Mouse (Mus musculus): ENCODE results near the gene Slc30a1. TPM values are rescaled to one million over a fixed set of nuclear protein-coding genes. Genes with fewer than 3 reads are reported as not detected.

Gene Slc30a1
- polyA plus RNA-seq, 1 experiment = 2.0 TPM

DNA sequence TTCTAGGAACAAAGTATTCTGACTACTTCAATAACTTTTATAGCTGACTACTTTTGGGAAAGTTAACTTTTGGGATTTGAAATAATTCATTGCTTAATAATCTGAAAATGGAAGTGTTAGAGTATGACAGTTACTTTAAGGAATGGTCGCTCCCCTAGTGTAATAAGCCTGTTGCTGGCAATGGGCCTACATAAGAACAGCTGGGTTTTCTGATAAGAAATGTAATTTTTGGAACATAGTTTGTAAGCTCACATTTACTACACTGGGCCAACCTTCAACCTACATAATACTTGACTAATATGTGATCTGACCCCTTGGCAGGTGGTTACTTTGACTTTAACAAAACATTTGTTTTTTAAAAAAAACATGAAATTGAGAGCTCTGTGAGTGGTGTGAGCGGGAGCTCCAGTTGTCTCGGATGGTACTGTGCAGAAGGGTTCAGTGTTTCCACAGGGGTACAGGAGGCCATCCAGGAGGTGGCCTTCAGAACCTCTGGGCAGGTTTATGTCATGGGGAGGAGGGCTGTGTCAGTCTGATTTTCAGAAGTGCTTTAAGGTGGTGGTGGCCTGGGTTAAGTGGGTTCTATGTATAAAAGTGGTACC, 4.6 kb downstream of the Slc30a1 start:
- Histone ChIP-seq H3K4me3 (replicated peaks) (peak overlapping the region; percentile 79), H3K9me3 (ENCODE audit: control insufficient read depth, low read length) (no peaks in the 10 kb centered on the region), H3K27me3 (ENCODE audit: control insufficient read depth) (no peaks in the 10 kb centered on the region), H3K36me3 (ENCODE audit: control insufficient read depth) (peaks cover 73% of the 10 kb centered on the region), H3K4me1 (ENCODE audit: control insufficient read depth) (peaks cover 54% of the 10 kb centered on the region)
- no peak for TF ChIP-seq GATA1 (IDR thresholded peaks at IDR 0.05; ENCODE audit: low read length)
- TF ChIP-seq TAL1 (IDR thresholded peaks at IDR 0.05; ENCODE audit: low read length) = peak; percentile 41; the same call in 1 of the 3 replicates

- TF ChIP-seq GATA1 (IDR thresholded peaks at IDR 0.05; ENCODE audit: low read length) (no peak), TAL1 (IDR thresholded peaks at IDR 0.05; ENCODE audit: low read length) (no peak)
- Histone ChIP-seq H3K4me3 (replicated peaks) (no peak overlapping the region), H3K4me1 (ENCODE audit: control insufficient read depth) (peaks cover 31% of the 10 kb centered on the region), H3K9me3 (ENCODE audit: control insufficient read depth, low read length) (no peaks in the 10 kb centered on the region), H3K36me3 (ENCODE audit: control insufficient read depth) (peaks cover 52% of the 10 kb centered on the region), H3K27me3 (ENCODE audit: control insufficient read depth) (peaks cover 5% of the 10 kb centered on the region; the same call in 1 of the 2 replicates)
Observed at GRCm38 (mm10) chr1:191914647-191915046, 8.1 kb downstream of the Slc30a1 start.

- Histone ChIP-seq H3K36me3 (ENCODE audit: control insufficient read depth) (peaks cover 42% of the 10 kb centered on the region), H3K27me3 (ENCODE audit: control insufficient read depth) (peaks cover 5% of the 10 kb centered on the region; the same call in 1 of the 2 replicates), H3K9me3 (ENCODE audit: control insufficient read depth, low read length) (no peaks in the 10 kb centered on the region), H3K4me1 (ENCODE audit: control insufficient read depth) (peaks cover 23% of the 10 kb centered on the region), H3K4me3 (replicated peaks) (no peak overlapping the region)
- TF ChIP-seq GATA1 (IDR thresholded peaks at IDR 0.05; ENCODE audit: low read length) = no peak
- no peak for TF ChIP-seq TAL1 (IDR thresholded peaks at IDR 0.05; ENCODE audit: low read length)
Observed at GRCm38 (mm10) chr1:191915586-191915985, 9.0 kb downstream of the Slc30a1 start.

DNA sequence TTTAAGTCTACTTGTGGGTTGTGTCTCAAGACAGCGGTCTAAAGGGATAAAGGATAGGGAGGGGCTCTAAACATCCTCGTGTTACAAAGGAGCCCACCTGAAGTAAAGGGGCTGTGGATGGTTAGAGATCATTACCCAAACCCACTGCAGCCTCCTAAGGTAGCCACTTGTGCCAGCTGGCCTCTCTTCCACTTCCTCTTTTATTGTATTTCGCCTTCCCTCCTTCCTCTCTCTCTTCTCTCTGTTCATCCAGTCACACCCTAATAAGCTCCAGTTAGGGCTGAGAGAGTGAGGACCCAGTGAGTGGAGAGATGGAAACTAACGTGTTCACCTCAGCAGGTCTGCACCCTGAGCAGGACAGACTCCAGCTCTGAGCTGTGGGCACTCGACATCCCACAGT, 10.3 kb downstream of the Slc30a1 start:
- H3K9me3 ChIP-seq (ENCODE audit: control insufficient read depth, low read length) = peaks cover 2% of the 10 kb centered on the region; the same call in 1 of the 2 replicates
- H3K36me3 ChIP-seq (ENCODE audit: control insufficient read depth) = peaks cover 29% of the 10 kb centered on the region
- no peak overlapping the region for H3K4me3 ChIP-seq (replicated peaks)
- peaks cover 10% of the 10 kb centered on the region for H3K4me1 ChIP-seq (ENCODE audit: control insufficient read depth)
- no peak for TF ChIP-seq GATA1 (IDR thresholded peaks at IDR 0.05; ENCODE audit: low read length)
- TF ChIP-seq TAL1 (IDR thresholded peaks at IDR 0.05; ENCODE audit: low read length) = no peak
- H3K27me3 ChIP-seq (ENCODE audit: control insufficient read depth) = peaks cover 5% of the 10 kb centered on the region; the same call in 1 of the 2 replicates

DNA sequence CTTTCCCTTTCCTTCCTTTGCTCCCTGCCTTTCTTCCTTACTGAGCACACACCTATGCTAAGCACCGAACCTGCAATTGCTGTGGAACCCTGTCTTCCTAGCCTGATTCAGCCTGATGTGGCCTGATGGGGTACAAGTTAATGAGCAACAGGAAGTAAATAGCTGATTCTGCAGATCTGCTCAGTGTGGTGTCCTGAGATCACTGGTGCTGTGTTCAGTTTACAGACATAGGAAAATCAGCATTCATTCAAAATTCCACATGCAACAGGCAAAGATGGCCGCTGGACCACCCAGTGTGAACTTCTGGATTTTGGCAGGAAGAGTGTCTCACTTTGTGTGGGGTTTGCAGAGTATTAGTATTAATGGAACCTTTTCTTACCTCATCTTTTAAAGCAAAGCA, 12.8 kb downstream of the Slc30a1 start:
- peaks cover 2% of the 10 kb centered on the region; the same call in 1 of the 2 replicates for H3K9me3 ChIP-seq (ENCODE audit: control insufficient read depth, low read length)
- TF ChIP-seq TAL1 (IDR thresholded peaks at IDR 0.05; ENCODE audit: low read length) (no peak), GATA1 (IDR thresholded peaks at IDR 0.05; ENCODE audit: low read length) (no peak)

GRCm38 (mm10) chr1:191921701-191922100, 15.1 kb downstream of the Slc30a1 start:
- Histone ChIP-seq H3K4me3 (replicated peaks) (no peak overlapping the region), H3K27me3 (ENCODE audit: control insufficient read depth) (peaks cover 5% of the 10 kb centered on the region; the same call in 1 of the 2 replicates), H3K9me3 (ENCODE audit: control insufficient read depth, low read length) (peaks cover 2% of the 10 kb centered on the region; the same call in 1 of the 2 replicates), H3K36me3 (ENCODE audit: control insufficient read depth) (no peaks in the 10 kb centered on the region), H3K4me1 (ENCODE audit: control insufficient read depth) (no peaks in the 10 kb centered on the region)
- no peak for TF ChIP-seq GATA1 (IDR thresholded peaks at IDR 0.05; ENCODE audit: low read length)
- TF ChIP-seq TAL1 (IDR thresholded peaks at IDR 0.05; ENCODE audit: low read length) = no peak

More for the DNA sequence above, 12.8 kb downstream of the Slc30a1 start:
- Histone ChIP-seq H3K4me1 (ENCODE audit: control insufficient read depth) (no peaks in the 10 kb centered on the region), H3K4me3 (replicated peaks) (no peak overlapping the region), H3K27me3 (ENCODE audit: control insufficient read depth) (peaks cover 5% of the 10 kb centered on the region; the same call in 1 of the 2 replicates), H3K36me3 (ENCODE audit: control insufficient read depth) (peaks cover 6% of the 10 kb centered on the region)

GRCm38 (mm10) chr1:191925496-191925895, 18.9 kb downstream of the Slc30a1 start:
- peaks cover 6% of the 10 kb centered on the region; the same call in 1 of the 2 replicates for H3K27me3 ChIP-seq (ENCODE audit: control insufficient read depth)
- H3K9me3 ChIP-seq (ENCODE audit: control insufficient read depth, low read length) = peaks cover 2% of the 10 kb centered on the region; the same call in 1 of the 2 replicates
- no peak overlapping the region for H3K4me3 ChIP-seq (replicated peaks)
- no peak for TF ChIP-seq GATA1 (IDR thresholded peaks at IDR 0.05; ENCODE audit: low read length)
- no peak for TF ChIP-seq TAL1 (IDR thresholded peaks at IDR 0.05; ENCODE audit: low read length)
- H3K36me3 ChIP-seq (ENCODE audit: control insufficient read depth) = no peaks in the 10 kb centered on the region
- H3K4me1 ChIP-seq (ENCODE audit: control insufficient read depth) = no peaks in the 10 kb centered on the region

GRCm38 (mm10) chr1:191926681-191927080, 20.1 kb downstream of the Slc30a1 start:
- TF ChIP-seq GATA1 (IDR thresholded peaks at IDR 0.05; ENCODE audit: low read length) (no peak), TAL1 (IDR thresholded peaks at IDR 0.05; ENCODE audit: low read length) (no peak)
- Histone ChIP-seq H3K4me3 (replicated peaks) (no peak overlapping the region), H3K9me3 (ENCODE audit: control insufficient read depth, low read length) (no peaks in the 10 kb centered on the region), H3K27me3 (ENCODE audit: control insufficient read depth) (peaks cover 6% of the 10 kb centered on the region; the same call in 1 of the 2 replicates), H3K4me1 (ENCODE audit: control insufficient read depth) (no peaks in the 10 kb centered on the region), H3K36me3 (ENCODE audit: control insufficient read depth) (no peaks in the 10 kb centered on the region)

DNA sequence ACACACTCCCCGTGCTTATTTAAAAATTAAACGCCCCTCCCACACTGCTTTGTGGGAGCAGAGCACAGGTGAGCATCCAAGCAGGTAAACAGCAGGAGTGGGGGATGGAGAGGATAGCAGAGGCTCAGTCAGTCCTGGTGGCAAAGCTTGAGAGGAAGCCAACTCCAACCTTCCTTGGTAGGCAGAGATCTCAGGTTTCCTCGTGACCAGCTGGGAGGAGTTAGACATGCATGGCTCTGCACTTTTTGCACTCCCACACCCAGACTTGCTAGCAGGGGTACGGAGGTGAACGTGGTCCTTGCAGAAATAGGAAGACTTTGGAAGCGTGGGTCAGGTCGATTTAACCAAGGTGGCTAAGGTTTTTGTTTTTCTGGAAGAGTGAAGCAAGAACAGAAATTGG, 21.8 kb downstream of the Slc30a1 start:
- H3K36me3 ChIP-seq (ENCODE audit: control insufficient read depth) = no peaks in the 10 kb centered on the region
- no peaks in the 10 kb centered on the region for H3K9me3 ChIP-seq (ENCODE audit: control insufficient read depth, low read length)
- no peaks in the 10 kb centered on the region for H3K4me1 ChIP-seq (ENCODE audit: control insufficient read depth)
- no peak overlapping the region for H3K4me3 ChIP-seq (replicated peaks)
- TF ChIP-seq GATA1 (IDR thresholded peaks at IDR 0.05; ENCODE audit: low read length) (no peak), TAL1 (IDR thresholded peaks at IDR 0.05; ENCODE audit: low read length) (no peak)
- peaks cover 6% of the 10 kb centered on the region; the same call in 1 of the 2 replicates for H3K27me3 ChIP-seq (ENCODE audit: control insufficient read depth)
